Mouse (Mus musculus): ENCODE measurements around the gene Slc6a6. TPM values are rescaled to one million over a fixed set of nuclear protein-coding genes. Genes with fewer than 3 reads are reported as not detected.

Slc6a6 gene
- polyA plus RNA-seq (2015; fragmentation: Nextera tagmentation; extraction: Ambion mirVana): 109 and 127 TPM in 2 replicates

DNA sequence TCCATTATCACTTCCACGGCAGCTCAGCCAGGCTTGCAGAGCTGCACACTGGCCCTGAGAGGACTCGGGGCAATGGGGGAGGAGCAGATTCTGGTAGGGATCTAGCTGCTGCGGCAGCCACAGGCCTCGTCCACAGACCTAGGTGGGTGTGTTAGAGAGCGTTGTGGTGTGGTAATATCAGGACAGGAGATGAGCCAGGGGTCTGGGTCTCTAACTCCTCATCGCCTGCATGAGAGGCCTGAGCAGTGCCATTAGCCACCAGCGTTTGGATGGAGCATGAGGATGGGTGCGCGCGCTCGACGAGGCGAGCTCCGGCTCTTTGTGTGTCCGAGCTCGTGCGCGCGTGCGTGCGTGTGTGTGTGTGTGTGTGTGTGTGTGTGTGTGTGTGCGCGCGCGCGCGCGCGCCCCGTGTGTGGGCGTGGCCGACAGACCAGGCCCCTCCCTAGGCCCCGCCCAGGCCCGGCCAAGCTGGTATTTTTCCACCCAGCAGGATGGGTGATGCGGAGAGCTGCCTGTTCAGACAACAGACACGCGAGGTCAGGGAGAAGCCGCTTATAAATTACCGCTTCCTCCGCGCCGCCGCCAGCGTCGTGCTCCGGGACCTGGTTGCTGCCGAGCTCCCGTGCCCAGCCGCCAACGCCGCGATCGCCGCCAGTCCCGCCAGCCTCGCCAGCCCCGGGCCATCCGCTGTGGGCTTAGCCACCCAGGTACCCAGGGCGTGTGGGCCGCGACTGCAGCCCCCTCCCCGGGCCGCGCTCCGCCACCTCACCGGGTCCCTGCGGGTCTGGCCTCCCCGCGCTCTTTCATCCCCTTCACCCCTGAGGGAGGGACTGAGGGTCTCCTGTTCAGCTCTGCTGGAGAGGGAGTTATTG lies at the start of gene Slc6a6:
Gene Slc6a6 (plus strand): TSS at position 452 of the 872 bp plus-strand sequence.
- TF ChIP-seq CTCF (IDR thresholded peaks at IDR 0.05; ENCODE audit: low read depth): peak; percentile 5; the same call in 1 of the 2 replicates
- Histone ChIP-seq H3K4me1 (replicated peaks; ENCODE audit: control insufficient read depth, insufficient read depth, low read length) (peaks cover 13% of the 10 kb centered on the region; the same call in 1 of the 2 replicates), H3K36me3 (ENCODE audit: control insufficient read depth, insufficient read depth) (no peaks in the 10 kb centered on the region), H3K27me3 (replicated peaks; ENCODE audit: control insufficient read depth, insufficient read depth, low read length) (no peaks in the 10 kb centered on the region), H3K4me2 (replicated peaks; ENCODE audit: low read depth) (peak within 1 kb of the TSS; percentile 92), H3K9me3 (ENCODE audit: control insufficient read depth) (no peaks in the 10 kb centered on the region), H3K27ac (ENCODE audit: low read depth, low read length) (peak within 1 kb of the TSS; percentile 96), H3K4me3 (ENCODE audit: low read depth, low read length) (peak within 1 kb of the TSS; percentile 91), H3K9ac (ENCODE audit: low read depth, low read length) (peak within 1 kb of the TSS; percentile 86)
- ATAC-seq: peak; percentile 77
- WGBS: 1% methylated on average over 56 of the region's 69 CpGs

DNA sequence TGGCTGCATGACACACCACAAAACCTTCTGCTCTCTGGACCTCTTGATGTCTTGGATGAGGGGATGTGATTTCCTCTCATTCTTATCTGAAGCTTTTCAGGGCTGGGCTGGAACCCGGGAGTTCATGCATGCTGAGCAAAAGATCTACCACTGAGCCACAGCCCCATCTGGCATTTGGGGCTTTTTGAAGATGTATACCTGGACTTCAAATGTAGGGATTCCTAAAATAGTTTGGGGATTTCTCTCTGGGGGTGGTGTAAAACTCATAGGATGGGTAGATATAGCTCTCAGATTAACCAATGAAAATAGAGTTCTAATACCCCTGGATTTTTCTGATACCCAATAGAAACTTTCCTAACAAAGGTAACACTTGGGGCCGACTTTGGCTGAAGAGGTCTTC lies 49.4 kb upstream of the Slc6a6 start:
- H3K4me2 ChIP-seq (replicated peaks; ENCODE audit: low read depth): no peak overlapping the region
- no peaks in the 10 kb centered on the region for H3K36me3 ChIP-seq (ENCODE audit: control insufficient read depth, insufficient read depth)
- TF ChIP-seq CTCF (IDR thresholded peaks at IDR 0.05; ENCODE audit: low read depth): no peak
- no peak overlapping the region for H3K27ac ChIP-seq (ENCODE audit: low read depth, low read length)
- H3K4me1 ChIP-seq (replicated peaks; ENCODE audit: control insufficient read depth, insufficient read depth, low read length): no peaks in the 10 kb centered on the region
- 0 out of 2 replicates have a peak, but pooled peaks cover 3% of the 10 kb centered on the region for H3K9me3 ChIP-seq (ENCODE audit: control insufficient read depth)
- H3K4me3 ChIP-seq (ENCODE audit: low read depth, low read length): no peak overlapping the region
- ATAC-seq: no peak
- H3K27me3 ChIP-seq (replicated peaks; ENCODE audit: control insufficient read depth, insufficient read depth, low read length): no peaks in the 10 kb centered on the region
- H3K9ac ChIP-seq (ENCODE audit: low read depth, low read length): no peak overlapping the region
- WGBS: 77% methylated on average over 2 of the region's 2 CpGs

DNA sequence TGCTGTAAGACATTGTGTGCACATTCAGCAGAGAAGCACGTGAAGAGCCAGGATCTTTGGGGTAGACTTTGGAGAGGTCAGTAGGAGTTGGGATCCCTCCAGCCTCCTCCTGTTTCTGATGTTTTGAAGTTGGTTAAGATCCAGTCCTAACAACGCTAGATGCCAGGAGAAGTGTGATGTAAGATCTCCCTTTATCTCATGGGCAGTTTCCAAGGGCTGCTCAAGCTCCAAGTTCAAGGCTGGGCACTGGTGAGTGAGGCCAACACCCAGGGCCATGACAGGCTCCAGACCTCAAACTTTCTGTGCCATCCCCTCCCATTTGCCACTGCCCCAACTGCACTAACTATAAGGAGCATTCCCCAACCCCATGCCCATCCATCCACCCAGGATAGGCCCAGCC lies 49.0 kb upstream of the Slc6a6 start:
- Histone ChIP-seq H3K4me1 (replicated peaks; ENCODE audit: control insufficient read depth, insufficient read depth, low read length) (no peaks in the 10 kb centered on the region), H3K27me3 (replicated peaks; ENCODE audit: control insufficient read depth, insufficient read depth, low read length) (no peaks in the 10 kb centered on the region), H3K9ac (ENCODE audit: low read depth, low read length) (no peak overlapping the region), H3K4me3 (ENCODE audit: low read depth, low read length) (no peak overlapping the region), H3K36me3 (ENCODE audit: control insufficient read depth, insufficient read depth) (no peaks in the 10 kb centered on the region), H3K27ac (ENCODE audit: low read depth, low read length) (no peak overlapping the region), H3K9me3 (ENCODE audit: control insufficient read depth) (0 out of 2 replicates have a peak, but pooled peaks cover 3% of the 10 kb centered on the region), H3K4me2 (replicated peaks; ENCODE audit: low read depth) (no peak overlapping the region)
- TF ChIP-seq CTCF (IDR thresholded peaks at IDR 0.05; ENCODE audit: low read depth): no peak
- WGBS: 58% methylated on average over 2 of the region's 2 CpGs
- ATAC-seq: no peak

DNA sequence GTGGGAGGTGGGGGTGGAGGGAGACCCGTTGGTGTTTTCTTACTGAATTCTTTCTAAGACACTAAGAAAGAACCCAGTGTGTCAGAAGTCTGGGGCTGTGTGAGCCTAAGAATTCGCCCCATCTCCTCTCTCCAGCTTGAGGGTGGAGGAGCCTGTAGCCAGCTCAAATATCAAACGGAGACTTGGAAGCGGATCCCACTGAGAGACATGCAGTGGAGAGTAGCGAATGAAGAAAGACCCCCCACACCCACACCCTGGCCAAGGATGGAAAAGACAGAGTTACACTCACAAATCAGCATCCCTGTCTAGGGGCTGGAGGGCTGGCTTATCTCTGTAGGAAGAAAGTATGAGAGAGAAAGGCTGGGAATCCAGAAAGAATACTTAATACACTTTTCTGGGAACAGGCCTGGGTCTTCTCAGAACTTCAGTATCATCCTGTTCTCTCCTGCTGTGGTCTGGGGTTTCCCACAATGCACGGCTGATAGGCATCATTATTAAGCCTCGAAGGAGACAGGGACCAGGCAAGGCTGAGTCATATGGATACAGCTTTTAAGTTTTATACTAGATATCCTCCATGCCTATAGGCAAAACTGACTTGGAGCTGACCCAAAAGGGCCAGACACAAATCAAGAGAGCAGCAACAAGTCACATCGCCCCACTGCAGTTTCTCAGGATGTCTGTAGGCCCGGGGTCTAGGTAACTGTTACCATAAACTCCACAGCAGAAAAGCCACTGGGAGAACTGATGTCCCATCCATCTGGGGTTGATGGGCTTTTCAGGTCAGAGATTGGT lies 45.5 kb upstream of the Slc6a6 start:
- Histone ChIP-seq H3K9me3 (ENCODE audit: control insufficient read depth) (no peaks in the 10 kb centered on the region), H3K36me3 (ENCODE audit: control insufficient read depth, insufficient read depth) (no peaks in the 10 kb centered on the region), H3K9ac (ENCODE audit: low read depth, low read length) (no peak overlapping the region), H3K4me2 (replicated peaks; ENCODE audit: low read depth) (no peak overlapping the region), H3K27me3 (replicated peaks; ENCODE audit: control insufficient read depth, insufficient read depth, low read length) (no peaks in the 10 kb centered on the region), H3K27ac (ENCODE audit: low read depth, low read length) (no peak overlapping the region), H3K4me3 (ENCODE audit: low read depth, low read length) (no peak overlapping the region), H3K4me1 (replicated peaks; ENCODE audit: control insufficient read depth, insufficient read depth, low read length) (no peaks in the 10 kb centered on the region)
- 41% methylated on average over 9 of the region's 9 CpGs for WGBS
- ATAC-seq: peak; percentile 56
- no peak for TF ChIP-seq CTCF (IDR thresholded peaks at IDR 0.05; ENCODE audit: low read depth)

DNA sequence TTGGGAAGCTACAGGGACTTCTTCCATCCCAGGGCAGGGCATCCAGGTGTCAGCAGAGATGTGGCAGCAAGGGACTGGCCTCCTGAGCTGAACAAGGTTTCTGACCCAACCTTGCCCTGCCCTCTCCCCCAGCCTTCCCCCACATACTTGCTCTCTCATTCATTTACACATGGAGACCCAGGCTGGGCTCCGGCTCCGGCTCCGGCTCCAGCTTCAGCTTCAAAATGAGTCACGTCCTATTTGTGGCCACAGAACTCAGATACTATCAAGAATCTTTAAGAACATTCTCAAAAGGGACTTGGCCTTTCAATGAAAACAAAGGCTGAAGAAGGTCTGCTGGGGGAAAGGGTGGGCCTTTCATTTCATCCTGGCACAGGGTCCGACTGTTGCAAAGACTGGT lies 40.8 kb upstream of the Slc6a6 start:
- H3K36me3 ChIP-seq (ENCODE audit: control insufficient read depth, insufficient read depth): no peaks in the 10 kb centered on the region
- no peak overlapping the region for H3K27ac ChIP-seq (ENCODE audit: low read depth, low read length)
- no peaks in the 10 kb centered on the region for H3K27me3 ChIP-seq (replicated peaks; ENCODE audit: control insufficient read depth, insufficient read depth, low read length)
- no peaks in the 10 kb centered on the region for H3K4me1 ChIP-seq (replicated peaks; ENCODE audit: control insufficient read depth, insufficient read depth, low read length)
- no peaks in the 10 kb centered on the region for H3K9me3 ChIP-seq (ENCODE audit: control insufficient read depth)
- no peak overlapping the region for H3K4me3 ChIP-seq (ENCODE audit: low read depth, low read length)
- ATAC-seq: no peak
- no peak overlapping the region for H3K4me2 ChIP-seq (replicated peaks; ENCODE audit: low read depth)
- no peak for TF ChIP-seq CTCF (IDR thresholded peaks at IDR 0.05; ENCODE audit: low read depth)
- 79% methylated on average over 5 of the region's 5 CpGs for WGBS
- H3K9ac ChIP-seq (ENCODE audit: low read depth, low read length): no peak overlapping the region; the same call in 1 of the 2 replicates

DNA sequence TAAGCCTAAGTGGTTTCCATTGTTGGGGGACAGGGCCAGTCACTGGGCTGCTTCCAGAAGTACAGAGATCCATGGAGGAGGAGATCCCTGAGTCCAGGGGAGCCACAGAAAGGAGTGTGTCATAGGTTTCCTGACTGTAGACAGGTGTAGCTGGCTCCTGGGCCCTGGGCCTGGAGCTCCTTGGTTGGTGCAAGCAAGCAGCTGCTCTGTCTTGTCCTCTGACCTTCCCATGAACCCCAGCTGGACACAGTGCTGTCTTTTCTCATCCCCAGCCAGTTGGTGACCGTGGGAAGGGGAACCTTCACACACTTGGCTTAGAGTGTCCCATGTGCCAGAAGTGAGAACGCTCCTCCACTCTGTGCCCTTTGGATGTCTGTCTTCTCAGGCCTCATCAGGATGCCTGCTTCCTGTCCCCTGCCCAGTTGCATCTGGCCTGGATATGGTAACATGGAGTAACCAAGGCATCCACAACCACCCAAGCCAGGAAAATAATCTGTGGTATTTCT lies 40.4 kb upstream of the Slc6a6 start:
- no peak for TF ChIP-seq CTCF (IDR thresholded peaks at IDR 0.05; ENCODE audit: low read depth)
- H3K4me1 ChIP-seq (replicated peaks; ENCODE audit: control insufficient read depth, insufficient read depth, low read length): no peaks in the 10 kb centered on the region
- WGBS: 78% methylated on average over 2 of the region's 2 CpGs
- no peak overlapping the region for H3K4me3 ChIP-seq (ENCODE audit: low read depth, low read length)
- no peak overlapping the region for H3K27ac ChIP-seq (ENCODE audit: low read depth, low read length)
- no peak overlapping the region for H3K4me2 ChIP-seq (replicated peaks; ENCODE audit: low read depth)
- no peaks in the 10 kb centered on the region for H3K9me3 ChIP-seq (ENCODE audit: control insufficient read depth)
- ATAC-seq: no peak
- no peak overlapping the region; the same call in 1 of the 2 replicates for H3K9ac ChIP-seq (ENCODE audit: low read depth, low read length)
- H3K27me3 ChIP-seq (replicated peaks; ENCODE audit: control insufficient read depth, insufficient read depth, low read length): no peaks in the 10 kb centered on the region
- H3K36me3 ChIP-seq (ENCODE audit: control insufficient read depth, insufficient read depth): no peaks in the 10 kb centered on the region

Data from intestine, postnatal 0 days (tissue).